Mouse (Mus musculus) lung, embryonic 14.5 days (tissue): ENCODE measurements around the gene BC052040. TPM values are rescaled to one million over a fixed set of nuclear protein-coding genes. Genes with fewer than 3 reads are reported as not detected.

Experiments used
- ATAC-seq: fragments of 200-750 bp; cut with Nextera tagmentation; 2 replicates; pipeline ENCODE4 v1.8.0; 2017; ENCODE audit warnings: mild to moderate bottlenecking, moderate TSS enrichment, moderate library complexity; ENCODE audit not compliant: insufficient read depth
- DNase-seq: peaks from one replicate; pipeline ENCODE4 v3.0.0-alpha.2; 2015
- H3K27ac ChIP-seq: fragments of 300-500 bp; sonication (generic); 2 replicates; pipeline ENCODE4 v1.5.1; 2014; ENCODE audit warnings: low read depth, mild to moderate bottlenecking, moderate library complexity
- H3K27me3 ChIP-seq: fragments of 300-500 bp; sonication (generic); 2 replicates; pipeline ENCODE4 v1.6.1; 2014; ENCODE audit warnings: low read length, control low read depth; ENCODE audit not compliant: insufficient read depth
- H3K36me3 ChIP-seq: fragments of 300-500 bp; sonication (generic); 2 replicates; pipeline ENCODE4 v1.6.1; 2014; ENCODE audit warnings: control low read depth; ENCODE audit not compliant: insufficient read depth
- H3K4me1 ChIP-seq: fragments of 300-500 bp; sonication (generic); 2 replicates; pipeline ENCODE4 v1.6.1; 2014; ENCODE audit warnings: antibody characterized with exemption, control low read depth; ENCODE audit not compliant: insufficient read depth
- H3K4me2 ChIP-seq: fragments of 300-500 bp; sonication (generic); 2 replicates; pipeline ENCODE4 v1.6.1; 2014; ENCODE audit warnings: mild to moderate bottlenecking
- H3K4me3 ChIP-seq: fragments of 300-500 bp; sonication (generic); 2 replicates; pipeline ENCODE4 v1.5.1; 2014; ENCODE audit warnings: low read depth, low read length
- H3K9ac ChIP-seq: fragments of 300-500 bp; sonication (generic); 2 replicates; pipeline ENCODE4 v1.6.1; 2014
- H3K9me3 ChIP-seq: fragments of 300-500 bp; sonication (generic); 2 replicates; pipeline ENCODE4 v1.6.1; 2016; ENCODE audit warnings: low read depth, low read length, control low read depth
- CTCF ChIP-seq: IDR thresholded peaks from 2 replicates; pipeline ENCODE4 v1.5.1; 2016; ENCODE audit warnings: antibody characterized with exemption, low read depth
- WGBS: fragments of 180-500 bp; shearing (Covaris S2); extraction: QIAGEN DNeasy Blood & Tissue Kit; methylation state at CpG from one replicate; pipeline ENCODE4 v1.1.7; 2014; 5-methylcytosine and 5-hydroxymethylcytosine counted together
- polyA plus RNA-seq: library from polyadenylated mRNA; unstranded; fragments of >200 nt; fragmentation: Nextera tagmentation; extraction: Ambion mirVana; gene quantifications from 2 replicates; pipeline ENCODE4 v1.2.1, GENCODE M21; 2014

BC052040 gene
- polyA plus RNA-seq, 1 experiment from 2014 or later, result 11.7 TPM

- no peak overlapping the region for H3K27ac ChIP-seq
- DNase-seq (no peak), ATAC-seq (no peak)
- no peak for TF ChIP-seq CTCF
- no peak overlapping the region for H3K4me3 ChIP-seq
- H3K27me3 ChIP-seq, result no peaks in the 10 kb centered on the region
- 87% methylated on average over 6 of the region's 6 CpGs for WGBS
- H3K9ac ChIP-seq, result no peak overlapping the region
- H3K9me3 ChIP-seq, result no peaks in the 10 kb centered on the region
- H3K4me1 ChIP-seq, result no peaks in the 10 kb centered on the region
- no peak overlapping the region for H3K4me2 ChIP-seq
- no peaks in the 10 kb centered on the region for H3K36me3 ChIP-seq
Observed at GRCm38 (mm10) chr2:115734850-115735249, 153.3 kb downstream of the BC052040 start.

DNA sequence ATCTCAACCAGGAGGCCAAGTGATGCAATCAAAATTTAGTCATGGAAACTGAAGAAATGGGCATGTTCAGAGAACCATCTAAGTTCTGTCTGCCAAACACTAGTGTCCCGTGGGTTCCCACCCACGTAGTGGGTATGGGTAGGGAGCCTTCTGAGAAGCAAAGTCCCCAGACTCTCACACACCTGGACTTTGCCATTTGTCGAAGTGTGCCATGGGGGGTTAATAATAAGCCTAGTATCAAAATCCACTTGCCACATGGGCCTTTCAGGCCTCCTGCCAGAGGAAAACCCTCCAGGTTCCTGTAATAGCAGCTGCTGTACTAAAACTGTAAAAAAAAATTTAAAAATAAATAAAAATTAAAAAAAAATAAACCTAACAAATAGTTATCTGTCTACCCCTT, 154.9 kb downstream of the BC052040 start:
- 78% methylated on average over 3 of the region's 3 CpGs for WGBS
- Histone ChIP-seq H3K27me3 (no peaks in the 10 kb centered on the region), H3K9me3 (no peaks in the 10 kb centered on the region), H3K36me3 (no peaks in the 10 kb centered on the region), H3K4me3 (no peak overlapping the region), H3K9ac (no peak overlapping the region), H3K27ac (no peak overlapping the region), H3K4me1 (no peaks in the 10 kb centered on the region), H3K4me2 (no peak overlapping the region)
- DNase-seq (no peak), ATAC-seq (no peak)
- TF ChIP-seq CTCF, result no peak

DNA sequence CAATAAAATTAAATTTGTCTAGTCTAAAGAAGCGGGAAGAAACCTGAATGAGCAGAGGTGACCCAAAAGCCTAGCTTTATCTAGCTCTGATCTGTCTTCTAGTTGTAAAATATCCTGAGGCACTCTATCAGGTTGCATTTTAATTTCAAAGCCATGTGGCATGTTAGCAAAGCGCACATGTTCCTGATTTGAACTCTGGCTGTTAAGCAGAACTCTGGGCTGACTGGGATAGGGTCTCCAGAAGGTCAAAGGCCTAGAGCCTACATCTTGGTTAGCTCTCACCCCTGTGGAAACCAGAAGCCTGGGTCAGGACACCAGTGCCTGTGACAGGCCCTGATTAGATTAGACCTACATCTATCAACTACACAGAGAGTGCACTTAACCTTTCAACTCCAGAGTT, 156.4 kb downstream of the BC052040 start:
- no peaks in the 10 kb centered on the region for H3K36me3 ChIP-seq
- H3K4me2 ChIP-seq, result no peak overlapping the region
- TF ChIP-seq CTCF, result no peak
- no peak overlapping the region for H3K9ac ChIP-seq
- no peaks in the 10 kb centered on the region for H3K9me3 ChIP-seq
- no peak overlapping the region for H3K4me3 ChIP-seq
- WGBS, result 65% methylated on average over 2 of the region's 2 CpGs
- no peaks in the 10 kb centered on the region for H3K27me3 ChIP-seq
- H3K4me1 ChIP-seq, result no peaks in the 10 kb centered on the region
- H3K27ac ChIP-seq, result no peak overlapping the region
- no peak for ATAC-seq
- no peak for DNase-seq

GRCm38 (mm10) chr2:115742061-115742460, 160.5 kb downstream of the BC052040 start:
- Histone ChIP-seq H3K4me1 (no peaks in the 10 kb centered on the region), H3K9ac (no peak overlapping the region), H3K4me3 (no peak overlapping the region), H3K36me3 (no peaks in the 10 kb centered on the region), H3K4me2 (no peak overlapping the region), H3K27ac (no peak overlapping the region), H3K27me3 (no peaks in the 10 kb centered on the region), H3K9me3 (no peaks in the 10 kb centered on the region)
- no peak for TF ChIP-seq CTCF
- no peak for DNase-seq
- WGBS, result 82% methylated on average over 7 of the region's 7 CpGs
- no peak for ATAC-seq

DNA sequence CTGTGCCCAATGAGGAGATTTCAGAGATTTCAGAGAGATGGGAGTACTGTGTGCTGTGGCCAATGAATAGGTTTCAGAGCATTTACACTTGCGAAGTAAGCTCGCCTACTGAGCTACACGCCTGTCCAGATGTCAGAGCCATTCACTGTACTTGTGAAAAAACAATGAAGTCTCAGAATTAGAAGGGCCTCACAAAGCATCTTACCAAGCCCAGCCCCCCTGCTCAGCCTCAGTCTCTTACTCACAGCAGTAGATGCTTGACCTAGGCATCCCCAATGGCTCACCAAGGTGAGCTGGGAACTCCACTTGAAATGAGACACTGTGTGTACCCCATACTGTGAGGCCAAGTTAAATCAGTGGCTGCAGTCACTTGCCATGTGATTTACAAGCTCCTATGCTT, 166.1 kb downstream of the BC052040 start:
- no peak for DNase-seq
- Histone ChIP-seq H3K4me2 (no peak overlapping the region), H3K4me3 (no peak overlapping the region), H3K9ac (no peak overlapping the region), H3K9me3 (no peaks in the 10 kb centered on the region), H3K27me3 (no peaks in the 10 kb centered on the region), H3K4me1 (no peaks in the 10 kb centered on the region), H3K36me3 (no peaks in the 10 kb centered on the region), H3K27ac (no peak overlapping the region)
- TF ChIP-seq CTCF, result no peak
- no peak for ATAC-seq
- WGBS, result 81% methylated on average over 3 of the region's 3 CpGs

GRCm38 (mm10) chr2:115751177-115751576, 169.7 kb downstream of the BC052040 start:
- WGBS, result 59% methylated on average over 7 of the region's 7 CpGs
- H3K36me3 ChIP-seq, result no peaks in the 10 kb centered on the region
- H3K27me3 ChIP-seq, result no peaks in the 10 kb centered on the region
- H3K4me3 ChIP-seq, result no peak overlapping the region
- peak; percentile 18 for DNase-seq
- TF ChIP-seq CTCF, result no peak
- H3K4me1 ChIP-seq, result no peaks in the 10 kb centered on the region
- no peak overlapping the region for H3K9ac ChIP-seq
- H3K27ac ChIP-seq, result no peak overlapping the region
- no peak for ATAC-seq
- no peak overlapping the region for H3K4me2 ChIP-seq
- no peaks in the 10 kb centered on the region for H3K9me3 ChIP-seq

- no peak for TF ChIP-seq CTCF
- Histone ChIP-seq H3K4me1 (peaks cover 11% of the 10 kb centered on the region; the same call in 1 of the 2 replicates), H3K27me3 (no peaks in the 10 kb centered on the region), H3K9ac (no peak overlapping the region), H3K36me3 (no peaks in the 10 kb centered on the region), H3K9me3 (no peaks in the 10 kb centered on the region), H3K27ac (no peak overlapping the region), H3K4me2 (0 out of 2 replicates have a peak overlapping the region, but pooled peaks have one; percentile 15), H3K4me3 (no peak overlapping the region)
- 35% methylated on average over 6 of the region's 6 CpGs for WGBS
- no peak for ATAC-seq
- DNase-seq, result no peak
Observed at GRCm38 (mm10) chr2:115757685-115758084, 176.2 kb downstream of the BC052040 start.

GRCm38 (mm10) chr2:115758542-115758941, 177.0 kb downstream of the BC052040 start:
- Histone ChIP-seq H3K9ac (no peak overlapping the region), H3K9me3 (no peaks in the 10 kb centered on the region), H3K4me2 (no peak overlapping the region), H3K4me3 (no peak overlapping the region), H3K27me3 (no peaks in the 10 kb centered on the region), H3K36me3 (no peaks in the 10 kb centered on the region), H3K4me1 (peaks cover 11% of the 10 kb centered on the region), H3K27ac (no peak overlapping the region)
- 41% methylated on average over 6 of the region's 6 CpGs for WGBS
- DNase-seq (peak; percentile 25), ATAC-seq (peak; percentile 51; the same call in 1 of the 2 replicates)
- TF ChIP-seq CTCF, result no peak
